Mouse (Mus musculus) ES-Bruce4 (cell line): ENCODE data around the gene Mprip.

Source experiments
- EP300 ChIP-seq: IDR thresholded peaks from 2 replicates; pipeline ENCODE4 v1.6.1; 2011; ENCODE audit warnings: low read depth, low read length; ENCODE audit not compliant: insufficient read depth
- POLR2A ChIP-seq: IDR thresholded peaks from one replicate; pipeline ENCODE4 v1.8.1; 2011; ENCODE audit warnings: low read length; ENCODE audit not compliant: insufficient read depth

DNA sequence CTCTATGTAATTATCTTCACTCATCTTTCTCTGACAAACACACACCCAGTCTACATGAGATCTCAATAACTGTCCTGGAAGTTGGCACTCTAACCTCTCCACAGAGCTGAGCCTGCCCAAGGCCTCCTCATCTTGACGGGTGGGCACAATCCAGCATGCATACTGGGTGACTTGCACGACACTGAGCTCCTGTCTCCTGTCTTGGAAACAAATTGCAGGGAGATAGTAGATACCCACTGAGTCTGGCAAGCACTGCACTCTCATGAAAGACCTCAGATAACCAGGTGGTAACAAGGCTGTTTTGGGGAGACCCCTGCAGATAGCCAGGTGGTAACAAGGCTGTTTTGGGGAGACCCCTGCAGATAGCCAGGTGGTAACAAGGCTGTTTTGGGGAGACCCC lies 111.2 kb downstream of the Mprip start:
- TF ChIP-seq POLR2A (no peak), EP300 (no peak)
